Mouse (Mus musculus): ENCODE measurements at regions not wholly inside any gene's neighbourhood (a gene's known extent, or its start where the extent isn't known, plus 50 kb on each side); places are given as distances from the start of the nearest gene placed in this dataset.

- TF ChIP-seq EP300 (IDR thresholded peaks at IDR 0.05) (no peak), CTCF (IDR thresholded peaks at IDR 0.05) (no peak)
Measured at GRCm38 (mm10) chr11:112851321-112851720, 69.3 kb downstream of the Sox9 start.

Measured in lung, postnatal 0 days (tissue).